Mouse (Mus musculus): Measurements from ENCODE around the gene Abhd11.

- TF ChIP-seq GATA1 (IDR thresholded peaks at IDR 0.05; ENCODE audit: borderline replicate concordance, low read length) (no peak), CTCF (IDR thresholded peaks at IDR 0.05; ENCODE audit: low read depth, low read length) (no peak), TAL1 (conservative IDR thresholded peaks at IDR 0.05; ENCODE audit: low read depth, low read length) (peak; percentile 54)
Observed at GRCm38 (mm10) chr5:134976577-134977250, 32.2 kb upstream of the Abhd11 start.
